Mouse (Mus musculus): ENCODE measurements around the gene Adh7. TPM values are rescaled to one million over a fixed set of nuclear protein-coding genes. Genes with fewer than 3 reads are reported as not detected.

Adh7 gene
- total and polyA plus RNA-seq, 2 experiments from 2014 or later, result 0.37 to 0.70 TPM

GRCm38 (mm10) chr3:138260721-138261669 lies 43.4 kb downstream of the Adh7 start, which contains the start of gene Adh1:
TSS of gene Adh1 (plus strand) at chr3:138260991.
- WGBS, result 93% methylated on average over 11 of the region's 11 CpGs

GRCm38 (mm10) chr3:138262568-138262967 lies 45.0 kb downstream of the Adh7 start:
- Histone ChIP-seq H3K4me2 (ENCODE audit: low read depth, low read length) (no peak overlapping the region), H3K27me3 (ENCODE audit: insufficient read depth, low read length) (no peaks in the 10 kb centered on the region), H3K4me1 (ENCODE audit: insufficient read depth, low read length) (no peaks in the 10 kb centered on the region), H3K36me3 (ENCODE audit: insufficient read depth, low read length) (no peaks in the 10 kb centered on the region), H3K4me3 (ENCODE audit: low read length) (no peak overlapping the region), H3K9ac (replicated peaks; ENCODE audit: low read length) (no peak overlapping the region), H3K27ac (no peak overlapping the region), H3K9me3 (ENCODE audit: low read length) (no peaks in the 10 kb centered on the region)
- ATAC-seq (no peak), DNase-seq (ENCODE audit: low spot score) (no peak)
- WGBS, result 74% methylated on average over 4 of the region's 4 CpGs
- TF ChIP-seq CTCF (IDR thresholded peaks at IDR 0.05; ENCODE audit: low read depth), result no peak

More at GRCm38 (mm10) chr3:138260721-138261669, 43.4 kb downstream of the Adh7 start, which contains the start of gene Adh1:
- Histone ChIP-seq H3K4me2 (ENCODE audit: low read depth, low read length) (no peak within 1 kb of the TSS), H3K27ac (no peak within 1 kb of the TSS), H3K4me1 (ENCODE audit: insufficient read depth, low read length) (no peaks in the 10 kb centered on the region), H3K9ac (replicated peaks; ENCODE audit: low read length) (no peak within 1 kb of the TSS), H3K36me3 (ENCODE audit: insufficient read depth, low read length) (no peaks in the 10 kb centered on the region), H3K4me3 (ENCODE audit: low read length) (no peak within 1 kb of the TSS), H3K9me3 (ENCODE audit: low read length) (no peaks in the 10 kb centered on the region), H3K27me3 (ENCODE audit: insufficient read depth, low read length) (no peaks in the 10 kb centered on the region)
- DNase-seq (ENCODE audit: low spot score) (no peak), ATAC-seq (no peak)
- no peak for TF ChIP-seq CTCF (IDR thresholded peaks at IDR 0.05; ENCODE audit: low read depth)

- H3K36me3 ChIP-seq (ENCODE audit: insufficient read depth, low read length), result no peaks in the 10 kb centered on the region
- no peak overlapping the region for H3K27ac ChIP-seq
- no peaks in the 10 kb centered on the region for H3K9me3 ChIP-seq (ENCODE audit: low read length)
- no peak overlapping the region for H3K9ac ChIP-seq (replicated peaks; ENCODE audit: low read length)
- no peak for TF ChIP-seq CTCF (IDR thresholded peaks at IDR 0.05; ENCODE audit: low read depth)
- H3K4me2 ChIP-seq (ENCODE audit: low read depth, low read length), result no peak overlapping the region
- ATAC-seq (no peak), DNase-seq (ENCODE audit: low spot score) (no peak)
- H3K4me3 ChIP-seq (ENCODE audit: low read length), result no peak overlapping the region
- H3K4me1 ChIP-seq (ENCODE audit: insufficient read depth, low read length), result no peaks in the 10 kb centered on the region
- 87% methylated on average over 5 of the region's 5 CpGs for WGBS
- H3K27me3 ChIP-seq (ENCODE audit: insufficient read depth, low read length), result no peaks in the 10 kb centered on the region
Observed at GRCm38 (mm10) chr3:138263154-138263930, 45.8 kb downstream of the Adh7 start.

- H3K9ac ChIP-seq (replicated peaks; ENCODE audit: low read length), result no peak overlapping the region
- H3K27me3 ChIP-seq (ENCODE audit: insufficient read depth, low read length), result no peaks in the 10 kb centered on the region
- no peaks in the 10 kb centered on the region for H3K9me3 ChIP-seq (ENCODE audit: low read length)
- H3K4me3 ChIP-seq (ENCODE audit: low read length), result no peak overlapping the region
- no peak overlapping the region for H3K27ac ChIP-seq
- ATAC-seq (no peak), DNase-seq (ENCODE audit: low spot score) (no peak)
- TF ChIP-seq CTCF (IDR thresholded peaks at IDR 0.05; ENCODE audit: low read depth), result no peak
- H3K4me1 ChIP-seq (ENCODE audit: insufficient read depth, low read length), result no peaks in the 10 kb centered on the region
- no peak overlapping the region for H3K4me2 ChIP-seq (ENCODE audit: low read depth, low read length)
- no peaks in the 10 kb centered on the region for H3K36me3 ChIP-seq (ENCODE audit: insufficient read depth, low read length)
- 53% methylated on average over 3 of the region's 3 CpGs for WGBS
Observed at GRCm38 (mm10) chr3:138264648-138265047, 47.1 kb downstream of the Adh7 start.

GRCm38 (mm10) chr3:138270507-138270906 lies 52.9 kb downstream of the Adh7 start:
- Histone ChIP-seq H3K4me2 (ENCODE audit: low read depth, low read length) (no peak overlapping the region), H3K4me1 (ENCODE audit: insufficient read depth, low read length) (no peaks in the 10 kb centered on the region), H3K9ac (replicated peaks; ENCODE audit: low read length) (no peak overlapping the region), H3K9me3 (ENCODE audit: low read length) (no peaks in the 10 kb centered on the region), H3K27me3 (ENCODE audit: insufficient read depth, low read length) (no peaks in the 10 kb centered on the region), H3K4me3 (ENCODE audit: low read length) (no peak overlapping the region), H3K27ac (no peak overlapping the region), H3K36me3 (ENCODE audit: insufficient read depth, low read length) (no peaks in the 10 kb centered on the region)
- TF ChIP-seq CTCF (IDR thresholded peaks at IDR 0.05; ENCODE audit: low read depth), result no peak
- no peak for ATAC-seq
- DNase-seq (ENCODE audit: low spot score), result no peak
- WGBS, result 23% methylated on average over 1 of the region's 1 CpGs

GRCm38 (mm10) chr3:138271297-138271696 lies 53.7 kb downstream of the Adh7 start:
- no peak for ATAC-seq
- H3K4me2 ChIP-seq (ENCODE audit: low read depth, low read length), result no peak overlapping the region
- WGBS, result 96% methylated on average over 2 of the region's 2 CpGs
- H3K27me3 ChIP-seq (ENCODE audit: insufficient read depth, low read length), result no peaks in the 10 kb centered on the region
- no peak for DNase-seq (ENCODE audit: low spot score)
- no peak overlapping the region for H3K9ac ChIP-seq (replicated peaks; ENCODE audit: low read length)
- H3K9me3 ChIP-seq (ENCODE audit: low read length), result no peaks in the 10 kb centered on the region
- no peaks in the 10 kb centered on the region for H3K36me3 ChIP-seq (ENCODE audit: insufficient read depth, low read length)
- TF ChIP-seq CTCF (IDR thresholded peaks at IDR 0.05; ENCODE audit: low read depth), result no peak
- H3K4me1 ChIP-seq (ENCODE audit: insufficient read depth, low read length), result no peaks in the 10 kb centered on the region
- H3K27ac ChIP-seq, result no peak overlapping the region
- no peak overlapping the region for H3K4me3 ChIP-seq (ENCODE audit: low read length)

All from hindbrain, postnatal 0 days (tissue).